15 mouse cellular contexts compared by ENCODE assay signal in genomic region chr9:64814273-64814672, GRCm38 (mm10). TPM values are rescaled to one million over a fixed set of nuclear protein-coding genes. Genes with fewer than 3 reads are reported as not detected.
DNase-seq lines count a peak whose midpoint lies in the region; ATAC-seq and TF ChIP-seq lines count a peak whose summit lies in the region.
"Had no signal": no experiment of that assay in that cellular context is flagged by ENCODE, and none has a peak within 500 bp of the region (broad histone marks: within the 10 kb centered on the region; RNA-seq: fewer than 3 reads in every experiment).

No protein-coding gene starts in this region.

- H3K4me3 ChIP-seq in midbrain, embryonic 14.5 days (replicated peaks; ENCODE audit: low read depth, low read length), result no peak overlapping the region
- no peak overlapping the region for H3K4me3 ChIP-seq in midbrain, embryonic 10.5 days
- peak overlapping the region; percentile 22; the same call in 1 of the 2 replicates for H3K4me3 ChIP-seq in cortical plate, adult 2 months (ENCODE audit: insufficient read depth, low read length)
- H3K4me3 ChIP-seq: heart, embryonic 10.5 days; stomach, embryonic 15.5 days had no signal

- peaks cover 5% of the 10 kb centered on the region for H3K4me1 ChIP-seq in midbrain, embryonic 14.5 days (ENCODE audit: control insufficient read depth, insufficient read depth, low read length)
- H3K4me1 ChIP-seq in midbrain, embryonic 10.5 days, result peaks cover 22% of the 10 kb centered on the region
- peaks cover 8% of the 10 kb centered on the region; the same call in 1 of the 2 replicates for H3K4me1 ChIP-seq in cortical plate, adult 2 months (ENCODE audit: control insufficient read depth, insufficient read depth, low read length)

- no peak overlapping the region for H3K4me2 ChIP-seq in midbrain, embryonic 14.5 days (ENCODE audit: low read length)
- H3K4me2 ChIP-seq: stomach, embryonic 15.5 days had no signal

- no peak for ATAC-seq in midbrain, embryonic 14.5 days (ENCODE audit: low FRiP score, low TSS enrichment)
- 0 out of 2 replicates have a peak, but pooled peaks have one; percentile 9 for ATAC-seq in megakaryocyte progenitor cell, adult 5-6 weeks (replicated peaks; ENCODE audit: poor library complexity)
- ATAC-seq: intestine, embryonic 16.5 days had no signal

- H3K36me3 ChIP-seq in midbrain, embryonic 14.5 days (ENCODE audit: control insufficient read depth, insufficient read depth, low read length), result no peaks in the 10 kb centered on the region
- H3K36me3 ChIP-seq in midbrain, embryonic 10.5 days, result no peaks in the 10 kb centered on the region
- H3K36me3 ChIP-seq: heart, embryonic 10.5 days; stomach, embryonic 15.5 days had no signal

- TF ChIP-seq CTCF in cortical plate, adult 2 months (IDR thresholded peaks at IDR 0.05; ENCODE audit: extremely low read depth, insufficient read depth, low read length), result no peak

- no peak overlapping the region for H3K9ac ChIP-seq in midbrain, embryonic 14.5 days (replicated peaks; ENCODE audit: low read length)
- H3K9ac ChIP-seq: stomach, embryonic 15.5 days had no signal

- H3K27me3 ChIP-seq in midbrain, embryonic 14.5 days (ENCODE audit: control insufficient read depth, insufficient read depth, low read length), result no peaks in the 10 kb centered on the region
- H3K27me3 ChIP-seq in midbrain, embryonic 10.5 days (ENCODE audit: low read depth, poor library complexity, severe bottlenecking), result no peaks in the 10 kb centered on the region
- H3K27me3 ChIP-seq: stomach, embryonic 15.5 days had no signal

- peak; percentile 17 for DNase-seq in kidney, adult 9 months
- DNase-seq in kidney, postnatal 36 days, result no peak
- DNase-seq in midbrain, embryonic 14.5 days, result peak; percentile 16
- DNase-seq in midbrain, embryonic 10.5 days (ENCODE audit: low spot score), result no peak
- no peak for DNase-seq in cerebellum, adult 11-12 months
- no peak for DNase-seq in heart, adult 18-20 months
- DNase-seq: cerebellum, postnatal 14 days; heart, postnatal 4 days; kidney, postnatal 25 days; thymus, postnatal 25 days had no signal

- no peaks in the 10 kb centered on the region for H3K9me3 ChIP-seq in midbrain, embryonic 14.5 days (ENCODE audit: control insufficient read depth, low read length)
- no peaks in the 10 kb centered on the region for H3K9me3 ChIP-seq in midbrain, embryonic 10.5 days (replicated peaks)
- H3K9me3 ChIP-seq: heart, embryonic 10.5 days; stomach, embryonic 15.5 days had no signal

- 85% methylated on average over 6 of the region's 6 CpGs for WGBS in midbrain, embryonic 14.5 days
- 88% methylated on average over 6 of the region's 6 CpGs for WGBS in midbrain, embryonic 10.5 days

- H3K27ac ChIP-seq in midbrain, embryonic 14.5 days (replicated peaks; ENCODE audit: low read depth, low read length), result no peak overlapping the region
- no peak overlapping the region for H3K27ac ChIP-seq in midbrain, embryonic 10.5 days (replicated peaks)
- no peak overlapping the region for H3K27ac ChIP-seq in cortical plate, adult 2 months (ENCODE audit: insufficient read depth, low read length)
- H3K27ac ChIP-seq: heart, embryonic 10.5 days; stomach, embryonic 15.5 days had no signal

- no peak for TF ChIP-seq POLR2A in cortical plate, adult 2 months (IDR thresholded peaks at IDR 0.05; ENCODE audit: extremely low read depth, insufficient read depth, low read length)

RNA-seq across cellular contexts. Expression of gene Dennd4a, which starts 3.1 kb away (rescaled TPM):
- 12.8 and 14.1 TPM in 2 replicates for polyA plus RNA-seq in midbrain, embryonic 14.5 days (2014; fragmentation: Nextera tagmentation; extraction: Ambion mirVana)
- polyA plus RNA-seq in midbrain, embryonic 10.5 days (2016; fragmentation: Nextera tagmentation; extraction: Ambion mirVana), result 6.7 and 8.1 TPM in 2 replicates
- polyA plus RNA-seq in cortical plate, adult 2 months (2012; rRNA removed), result 41.8 and 41.9 TPM in 2 replicates
- 37.1 and 47.0 TPM in 2 replicates for total RNA-seq in megakaryocyte progenitor cell, adult 5-6 weeks (2015)
- 24.9 and 28.4 TPM in 2 replicates for total RNA-seq in megakaryocyte progenitor cell, adult 5-6 weeks (2017)
- total RNA-seq in heart, adult 18-20 months (2021), result 1 to 10 TPM; 5.7 to 7.9 TPM

Comparison
In these comparisons a context has a peak if more than half of its experiments do, and no peak if none do; other contexts are left out.
1. DNase-seq: peak in kidney, adult 9 months (single experiment) and midbrain, embryonic 14.5 days (single experiment); none in kidney, postnatal 36 days (0 of 2), midbrain, embryonic 10.5 days (single experiment), cerebellum, adult 11-12 months (single experiment) and heart, adult 18-20 months (0 of 2).